Mouse (Mus musculus): Measurements from ENCODE around the gene Lgi1. TPM values are rescaled to one million over a fixed set of nuclear protein-coding genes. Genes with fewer than 3 reads are reported as not detected.

Gene Lgi1
- polyA plus RNA-seq, 1 experiment = 0.04 TPM

DNA sequence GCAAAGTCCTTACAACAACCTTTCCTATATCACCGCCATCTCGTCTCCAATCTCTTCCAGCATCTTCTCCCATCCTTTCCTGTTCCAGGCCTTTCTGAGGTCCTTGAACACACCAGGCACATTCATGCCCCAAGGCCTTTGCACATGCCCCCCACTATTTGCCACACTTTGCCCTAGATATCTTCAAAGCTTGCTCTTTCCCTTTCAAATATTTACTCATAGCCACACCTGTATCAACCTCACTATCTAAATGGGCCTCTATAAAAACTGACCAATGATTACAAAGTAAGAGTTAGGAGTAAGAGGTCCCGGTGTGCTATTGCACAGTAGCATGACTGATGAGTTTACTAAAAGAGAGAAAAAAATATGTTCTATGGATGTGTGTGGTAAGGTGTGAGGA is 73.0 kb downstream of the Lgi1 start:
- WGBS = 94% methylated on average over 3 of the region's 3 CpGs
- Histone ChIP-seq H3K4me3 (ENCODE audit: control insufficient read depth, insufficient read depth, low read length) (no peak overlapping the region), H3K4me1 (replicated peaks; ENCODE audit: control insufficient read depth, insufficient read depth, low read length) (no peaks in the 10 kb centered on the region), H3K36me3 (ENCODE audit: control insufficient read depth, insufficient read depth, low read length) (no peaks in the 10 kb centered on the region), H3K27ac (ENCODE audit: control insufficient read depth, insufficient read depth, low read length) (no peak overlapping the region), H3K27me3 (ENCODE audit: control insufficient read depth, insufficient read depth, low read length) (no peaks in the 10 kb centered on the region)
- no peak for DNase-seq
- TF ChIP-seq POLR2A (IDR thresholded peaks at IDR 0.05; ENCODE audit: control insufficient read depth, extremely low read depth, insufficient read depth, low read length, poor library complexity) = no peak
- no peak for TF ChIP-seq CTCF (IDR thresholded peaks at IDR 0.05; ENCODE audit: borderline replicate concordance, control insufficient read depth, extremely low read depth, insufficient read depth, low read length, poor library complexity)

DNA sequence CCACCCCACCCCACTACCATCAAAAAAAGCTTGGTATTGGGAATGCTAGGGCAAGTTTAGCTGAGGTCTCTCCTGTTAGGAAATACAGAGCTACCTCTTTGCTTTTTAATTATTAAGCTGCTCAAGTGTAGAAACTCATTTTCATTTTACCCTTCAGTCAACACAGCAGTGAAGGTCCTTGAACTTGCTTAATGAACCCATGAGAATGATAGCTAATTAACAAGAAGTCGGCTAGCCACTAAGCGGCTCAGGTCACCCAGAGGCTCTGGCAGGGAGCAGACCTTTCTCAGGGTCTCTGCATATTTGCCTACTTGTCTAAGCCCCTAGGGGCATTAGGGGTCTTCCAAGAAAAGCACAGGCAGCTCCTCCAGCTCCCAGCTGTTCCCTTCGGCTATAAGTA is 75.4 kb downstream of the Lgi1 start:
- no peaks in the 10 kb centered on the region for H3K27me3 ChIP-seq (ENCODE audit: control insufficient read depth, insufficient read depth, low read length)
- no peaks in the 10 kb centered on the region for H3K36me3 ChIP-seq (ENCODE audit: control insufficient read depth, insufficient read depth, low read length)
- WGBS = 97% methylated on average over 3 of the region's 3 CpGs
- DNase-seq = no peak
- TF ChIP-seq POLR2A (IDR thresholded peaks at IDR 0.05; ENCODE audit: control insufficient read depth, extremely low read depth, insufficient read depth, low read length, poor library complexity) = no peak
- TF ChIP-seq CTCF (IDR thresholded peaks at IDR 0.05; ENCODE audit: borderline replicate concordance, control insufficient read depth, extremely low read depth, insufficient read depth, low read length, poor library complexity) = no peak
- H3K27ac ChIP-seq (ENCODE audit: control insufficient read depth, insufficient read depth, low read length) = no peak overlapping the region
- H3K4me3 ChIP-seq (ENCODE audit: control insufficient read depth, insufficient read depth, low read length) = no peak overlapping the region
- no peaks in the 10 kb centered on the region for H3K4me1 ChIP-seq (replicated peaks; ENCODE audit: control insufficient read depth, insufficient read depth, low read length)

DNA sequence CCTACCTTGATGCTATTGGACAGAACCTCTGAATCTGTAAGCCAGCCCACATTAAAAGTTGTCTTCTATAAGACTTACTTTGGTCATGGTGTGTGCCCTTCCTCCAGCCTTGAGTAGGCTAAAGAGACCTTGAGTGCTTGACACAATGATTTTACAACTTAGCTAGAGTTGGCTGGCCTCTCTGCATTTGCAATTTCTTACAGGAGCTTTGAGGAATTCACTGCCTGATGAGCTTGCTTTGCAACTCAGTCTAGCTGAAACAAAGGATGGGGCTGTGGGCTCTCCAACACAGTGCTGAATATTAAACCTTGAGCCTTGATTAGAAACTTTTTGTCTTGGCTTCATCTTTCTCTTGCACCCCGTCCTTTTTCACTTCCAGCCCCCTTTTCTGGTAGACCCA is 78.9 kb downstream of the Lgi1 start:
- 76% methylated on average over 1 of the region's 1 CpGs for WGBS

DNA sequence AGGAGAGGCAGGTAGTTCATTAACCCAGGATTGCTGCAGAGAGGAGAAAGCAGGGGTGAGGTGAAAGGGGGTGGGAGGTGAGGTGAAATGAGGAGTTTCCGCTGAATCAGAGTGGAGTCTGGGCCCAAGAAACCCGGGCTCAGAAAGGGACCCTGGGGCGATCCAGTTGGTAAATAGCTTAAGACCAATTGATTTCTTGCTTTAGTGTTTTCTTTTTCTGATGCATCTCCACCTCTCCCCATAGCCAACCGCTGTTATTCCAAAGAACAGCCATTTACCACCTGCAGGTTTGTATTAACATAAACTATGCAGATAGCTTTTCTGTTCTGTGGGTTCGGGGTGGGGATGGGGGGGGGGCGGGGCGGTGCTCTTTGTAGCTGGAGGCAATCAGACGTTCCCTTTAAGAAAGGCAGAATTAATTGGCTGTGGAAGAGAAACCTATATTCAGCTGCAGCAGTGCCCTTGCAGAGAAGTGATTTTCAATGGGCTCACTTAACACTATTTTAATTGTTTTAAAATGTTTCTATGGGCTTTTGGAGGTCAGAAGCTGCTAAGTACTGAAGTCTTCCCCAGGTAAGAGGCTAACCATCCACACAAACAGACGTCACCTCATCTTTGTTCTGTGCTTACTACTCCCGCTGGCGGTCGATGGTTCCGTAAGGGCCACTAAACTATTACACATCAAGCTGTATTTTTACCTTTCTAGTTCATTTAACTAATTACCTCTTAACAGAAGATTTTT is 84.1 kb downstream of the Lgi1 start:
- Histone ChIP-seq H3K4me3 (ENCODE audit: control insufficient read depth, insufficient read depth, low read length) (no peak overlapping the region), H3K27me3 (ENCODE audit: control insufficient read depth, insufficient read depth, low read length) (no peaks in the 10 kb centered on the region), H3K36me3 (ENCODE audit: control insufficient read depth, insufficient read depth, low read length) (no peaks in the 10 kb centered on the region), H3K27ac (ENCODE audit: control insufficient read depth, insufficient read depth, low read length) (no peak overlapping the region), H3K4me1 (replicated peaks; ENCODE audit: control insufficient read depth, insufficient read depth, low read length) (no peaks in the 10 kb centered on the region)
- DNase-seq = no peak
- TF ChIP-seq CTCF (IDR thresholded peaks at IDR 0.05; ENCODE audit: borderline replicate concordance, control insufficient read depth, extremely low read depth, insufficient read depth, low read length, poor library complexity) = no peak
- no peak for TF ChIP-seq POLR2A (IDR thresholded peaks at IDR 0.05; ENCODE audit: control insufficient read depth, extremely low read depth, insufficient read depth, low read length, poor library complexity)
- 58% methylated on average over 13 of the region's 13 CpGs for whole genome bisulfite sequencing

More for the DNA sequence above, 78.9 kb downstream of the Lgi1 start:
- DNase-seq = no peak
- H3K4me3 ChIP-seq (ENCODE audit: control insufficient read depth, insufficient read depth, low read length) = no peak overlapping the region
- no peak overlapping the region for H3K27ac ChIP-seq (ENCODE audit: control insufficient read depth, insufficient read depth, low read length)
- no peak for TF ChIP-seq POLR2A (IDR thresholded peaks at IDR 0.05; ENCODE audit: control insufficient read depth, extremely low read depth, insufficient read depth, low read length, poor library complexity)
- TF ChIP-seq CTCF (IDR thresholded peaks at IDR 0.05; ENCODE audit: borderline replicate concordance, control insufficient read depth, extremely low read depth, insufficient read depth, low read length, poor library complexity) = no peak
- no peaks in the 10 kb centered on the region for H3K27me3 ChIP-seq (ENCODE audit: control insufficient read depth, insufficient read depth, low read length)
- H3K4me1 ChIP-seq (replicated peaks; ENCODE audit: control insufficient read depth, insufficient read depth, low read length) = no peaks in the 10 kb centered on the region
- no peaks in the 10 kb centered on the region for H3K36me3 ChIP-seq (ENCODE audit: control insufficient read depth, insufficient read depth, low read length)

DNA sequence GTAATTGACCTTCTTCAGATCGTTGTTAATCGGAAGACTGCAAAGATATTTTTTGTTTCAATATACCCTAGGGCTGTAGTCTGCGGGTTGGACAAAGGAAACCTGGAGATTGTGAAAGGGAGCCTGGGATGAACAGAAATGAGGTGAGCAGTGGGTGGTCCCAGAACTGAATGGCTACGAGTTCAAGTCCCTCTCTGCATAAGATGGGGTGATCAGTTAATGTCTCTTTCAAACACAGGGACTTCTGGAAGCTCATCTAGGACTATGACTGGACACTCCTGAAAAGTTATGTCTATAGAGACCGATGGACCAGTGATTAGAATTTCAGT is 84.6 kb downstream of the Lgi1 start:
- TF ChIP-seq POLR2A (IDR thresholded peaks at IDR 0.05; ENCODE audit: control insufficient read depth, extremely low read depth, insufficient read depth, low read length, poor library complexity) (no peak), CTCF (IDR thresholded peaks at IDR 0.05; ENCODE audit: borderline replicate concordance, control insufficient read depth, extremely low read depth, insufficient read depth, low read length, poor library complexity) (no peak)
- Histone ChIP-seq H3K27me3 (ENCODE audit: control insufficient read depth, insufficient read depth, low read length) (no peaks in the 10 kb centered on the region), H3K36me3 (ENCODE audit: control insufficient read depth, insufficient read depth, low read length) (no peaks in the 10 kb centered on the region), H3K4me1 (replicated peaks; ENCODE audit: control insufficient read depth, insufficient read depth, low read length) (no peaks in the 10 kb centered on the region), H3K4me3 (ENCODE audit: control insufficient read depth, insufficient read depth, low read length) (no peak overlapping the region), H3K27ac (ENCODE audit: control insufficient read depth, insufficient read depth, low read length) (no peak overlapping the region)
- DNase-seq = no peak
- 92% methylated on average over 5 of the region's 5 CpGs for WGBS

DNA sequence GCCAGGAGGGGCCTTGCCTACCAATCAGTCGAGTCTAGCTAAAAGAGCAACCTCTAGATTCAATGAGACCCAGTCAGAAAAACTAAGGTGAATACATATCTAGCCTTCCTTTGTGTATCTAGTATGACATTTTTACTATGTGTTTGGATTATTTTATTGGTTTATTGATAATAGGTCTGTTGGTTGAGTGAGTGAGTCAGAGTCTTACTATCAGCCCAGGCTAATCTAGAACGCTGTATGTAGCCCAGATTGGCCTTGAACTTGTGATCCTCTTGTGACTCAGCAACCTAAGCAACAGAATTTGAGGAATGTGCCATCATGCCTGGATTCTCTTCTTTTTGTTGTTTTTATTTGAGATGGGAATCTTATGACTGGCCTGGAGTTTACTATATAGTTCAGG is 86.9 kb downstream of the Lgi1 start:
- no peaks in the 10 kb centered on the region for H3K27me3 ChIP-seq (ENCODE audit: control insufficient read depth, insufficient read depth, low read length)
- 84% methylated on average over 2 of the region's 2 CpGs for WGBS
- H3K4me3 ChIP-seq (ENCODE audit: control insufficient read depth, insufficient read depth, low read length) = no peak overlapping the region
- no peaks in the 10 kb centered on the region for H3K4me1 ChIP-seq (replicated peaks; ENCODE audit: control insufficient read depth, insufficient read depth, low read length)
- H3K36me3 ChIP-seq (ENCODE audit: control insufficient read depth, insufficient read depth, low read length) = no peaks in the 10 kb centered on the region
- TF ChIP-seq POLR2A (IDR thresholded peaks at IDR 0.05; ENCODE audit: control insufficient read depth, extremely low read depth, insufficient read depth, low read length, poor library complexity) (no peak), CTCF (IDR thresholded peaks at IDR 0.05; ENCODE audit: borderline replicate concordance, control insufficient read depth, extremely low read depth, insufficient read depth, low read length, poor library complexity) (no peak)
- DNase-seq = no peak
- no peak overlapping the region for H3K27ac ChIP-seq (ENCODE audit: control insufficient read depth, insufficient read depth, low read length)

DNA sequence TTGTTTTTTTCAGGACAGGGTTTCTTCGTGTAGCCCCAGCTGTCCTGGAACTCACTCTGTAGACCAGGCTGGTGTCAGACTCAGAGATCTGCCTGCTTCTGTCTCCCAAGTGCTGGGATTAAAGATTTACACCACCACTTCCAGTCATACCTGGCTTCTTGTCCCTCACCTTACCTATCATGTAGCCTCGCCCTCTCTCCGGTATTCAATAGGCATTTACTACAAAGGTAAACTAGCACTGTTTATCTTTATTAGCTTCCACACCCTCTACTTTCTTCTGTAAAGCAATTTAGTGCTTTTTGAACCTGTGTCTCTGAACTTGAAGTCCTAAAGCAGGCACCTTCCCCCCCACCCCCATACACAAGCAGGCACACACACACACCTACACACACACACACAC is 87.4 kb downstream of the Lgi1 start:
- H3K27ac ChIP-seq (ENCODE audit: control insufficient read depth, insufficient read depth, low read length) = no peak overlapping the region
- no peak overlapping the region for H3K4me3 ChIP-seq (ENCODE audit: control insufficient read depth, insufficient read depth, low read length)
- WGBS = 94% methylated on average over 3 of the region's 3 CpGs
- no peak for TF ChIP-seq CTCF (IDR thresholded peaks at IDR 0.05; ENCODE audit: borderline replicate concordance, control insufficient read depth, extremely low read depth, insufficient read depth, low read length, poor library complexity)
- TF ChIP-seq POLR2A (IDR thresholded peaks at IDR 0.05; ENCODE audit: control insufficient read depth, extremely low read depth, insufficient read depth, low read length, poor library complexity) = no peak
- DNase-seq = no peak
- no peaks in the 10 kb centered on the region for H3K27me3 ChIP-seq (ENCODE audit: control insufficient read depth, insufficient read depth, low read length)
- no peaks in the 10 kb centered on the region for H3K36me3 ChIP-seq (ENCODE audit: control insufficient read depth, insufficient read depth, low read length)
- no peaks in the 10 kb centered on the region for H3K4me1 ChIP-seq (replicated peaks; ENCODE audit: control insufficient read depth, insufficient read depth, low read length)
